Mouse (Mus musculus) lung, postnatal 0 days (tissue): Measurements from ENCODE around the gene Mamdc4.

ENCODE experiments used
- CTCF ChIP-seq: IDR thresholded peaks from 2 replicates; pipeline ENCODE4 v1.5.1; 2016; ENCODE audit warnings: antibody characterized with exemption, mild to moderate bottlenecking
- EP300 ChIP-seq: IDR thresholded peaks from 2 replicates; pipeline ENCODE4 v1.6.1; 2016; ENCODE audit warnings: antibody characterized with exemption, mild to moderate bottlenecking, control low read depth

DNA sequence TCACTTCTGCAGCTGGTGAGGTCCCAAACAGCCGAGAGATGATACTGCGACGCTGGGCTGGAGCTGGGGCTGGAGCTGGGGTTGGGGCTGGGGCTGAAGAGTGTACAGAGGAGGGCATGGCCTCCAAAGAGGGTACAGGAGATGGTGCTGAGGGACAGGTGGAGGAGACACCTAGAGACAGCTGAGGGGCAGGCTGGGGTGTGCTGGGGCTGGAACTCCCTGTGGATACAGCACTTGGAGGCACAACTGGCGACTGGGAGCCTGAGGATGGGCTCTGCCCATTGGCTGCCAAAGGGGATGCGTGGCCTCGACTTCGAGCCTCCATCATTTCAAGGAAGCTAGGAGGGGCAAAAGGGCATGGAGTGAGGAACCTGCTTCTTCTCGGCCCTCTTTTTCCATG lies 12.6 kb upstream of the Mamdc4 start:
- TF ChIP-seq EP300 (no peak), CTCF (no peak)
